Mouse (Mus musculus) embryonic facial prominence, embryonic 14.5 days (tissue): ENCODE results near the gene Jph3. TPM values are rescaled to one million over a fixed set of nuclear protein-coding genes. Genes with fewer than 3 reads are reported as not detected.
A peak's percentile ranks its signal among the peaks of the same experiment; 100 is the strongest.

ENCODE experiments used
- ATAC-seq: fragments of 200-750 bp; cut with Nextera tagmentation; 2 replicates; pipeline ENCODE4 v1.8.0; 2017; ENCODE audit warnings: low read depth, moderate number of reproducible peaks, moderate TSS enrichment
- DNase-seq: peaks from one replicate; pipeline ENCODE4 v3.0.0-alpha.2; 2015; ENCODE audit warnings: low spot score
- H3K27ac ChIP-seq: fragments of 300-500 bp; sonication (generic); replicated peaks from 2 replicates; pipeline ENCODE4 v1.5.1; 2014; ENCODE audit warnings: low read depth, mild to moderate bottlenecking, low read length, moderate library complexity
- H3K27me3 ChIP-seq: fragments of 300-500 bp; sonication (generic); replicated peaks from 2 replicates; pipeline ENCODE4 v1.6.1; 2014; ENCODE audit warnings: low read length; ENCODE audit not compliant: control insufficient read depth, insufficient read depth
- H3K36me3 ChIP-seq: fragments of 300-500 bp; sonication (generic); 2 replicates; pipeline ENCODE4 v1.6.1; 2014; ENCODE audit warnings: low read length, mixed read lengths; ENCODE audit not compliant: control insufficient read depth, insufficient read depth
- H3K4me1 ChIP-seq: fragments of 300-500 bp; sonication (generic); 2 replicates; pipeline ENCODE4 v1.6.1; 2014; ENCODE audit warnings: antibody characterized with exemption, low read length; ENCODE audit not compliant: control insufficient read depth, insufficient read depth
- H3K4me2 ChIP-seq: fragments of 300-500 bp; sonication (generic); 2 replicates; pipeline ENCODE4 v1.6.1; 2014; ENCODE audit warnings: low read depth, mild to moderate bottlenecking, low read length, moderate library complexity, mixed read lengths
- H3K4me3 ChIP-seq: fragments of 300-500 bp; sonication (generic); 2 replicates; pipeline ENCODE4 v1.5.1; 2014; ENCODE audit warnings: low read depth, mild to moderate bottlenecking, low read length
- H3K9ac ChIP-seq: fragments of 300-500 bp; sonication (generic); 2 replicates; pipeline ENCODE4 v1.6.1; 2014; ENCODE audit warnings: low read depth, mild to moderate bottlenecking, low read length, moderate library complexity, mixed read lengths
- H3K9me3 ChIP-seq: fragments of 300-500 bp; sonication (generic); 2 replicates; pipeline ENCODE4 v1.6.1; 2016; ENCODE audit warnings: low read length; ENCODE audit not compliant: control insufficient read depth
- WGBS: fragments of 180-500 bp; shearing (Covaris S2); extraction: QIAGEN DNeasy Blood & Tissue Kit; methylation state at CpG from one replicate; pipeline ENCODE4 v1.1.7; 2014; 5-methylcytosine and 5-hydroxymethylcytosine counted together
- polyA plus RNA-seq: library from polyadenylated mRNA; unstranded; fragments of >200 nt; fragmentation: Nextera tagmentation; extraction: Ambion mirVana; gene quantifications from 2 replicates; pipeline ENCODE4 v1.2.1, GENCODE M21; 2014

The Jph3 gene
- 4.0 and 4.9 TPM in 2 replicates for polyA plus RNA-seq

DNA sequence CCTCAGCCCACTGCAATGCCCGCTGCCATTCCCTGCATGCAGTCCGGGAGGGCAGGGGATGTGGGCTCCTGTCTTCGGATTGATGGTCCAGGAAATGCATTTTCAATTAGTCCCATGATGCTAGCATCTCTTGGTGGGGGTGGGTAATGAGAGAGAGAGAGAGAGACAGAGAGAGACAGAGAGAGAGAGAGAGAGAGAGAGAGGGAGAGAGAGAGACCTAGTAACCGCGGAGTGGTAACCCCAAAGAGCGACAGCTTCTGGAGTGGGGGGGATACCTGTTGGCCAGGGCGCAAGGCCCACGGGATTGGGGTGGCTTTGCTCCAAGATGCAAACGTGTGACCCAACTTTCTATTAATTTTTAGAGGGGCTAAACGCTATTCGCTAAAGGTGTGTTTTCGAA, at the start of gene Jph3:
Jph3 (plus strand) TSS at position 301 of the 400 bp plus-strand sequence.
- WGBS: 11% methylated on average over 12 of the region's 12 CpGs
- Histone ChIP-seq H3K4me1 (no peaks in the 10 kb centered on the region), H3K27ac (no peak within 1 kb of the TSS), H3K4me3 (peak within 1 kb of the TSS; percentile 48), H3K27me3 (peaks cover 66% of the 10 kb centered on the region), H3K9me3 (no peaks in the 10 kb centered on the region), H3K9ac (peak within 1 kb of the TSS; percentile 19; the same call in 1 of the 2 replicates), H3K36me3 (no peaks in the 10 kb centered on the region), H3K4me2 (peak within 1 kb of the TSS; percentile 85)
- DNase-seq (no peak), ATAC-seq (no peak)

DNA sequence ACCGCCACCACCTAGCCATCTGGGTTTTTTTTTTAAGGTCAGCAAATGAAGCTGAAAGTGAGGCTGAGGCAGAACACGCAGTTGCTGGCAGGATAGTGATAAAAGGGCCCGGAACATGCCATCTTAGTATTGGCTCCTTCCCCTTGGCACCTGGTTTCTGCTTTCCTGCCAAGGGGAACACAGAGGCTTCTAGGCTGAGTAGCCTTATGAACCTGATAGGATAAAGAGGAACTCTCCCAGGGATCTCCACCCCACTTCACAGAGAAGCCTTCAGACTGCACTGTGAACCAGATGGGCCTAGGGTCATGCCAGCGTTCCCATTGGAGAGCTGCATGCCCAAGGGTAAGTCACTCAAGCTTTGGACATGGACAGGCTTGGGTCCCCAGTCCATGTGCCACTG, 48.5 kb upstream of the Jph3 start:
- no peak overlapping the region for H3K27ac ChIP-seq
- H3K9ac ChIP-seq: no peak overlapping the region
- no peak overlapping the region for H3K4me2 ChIP-seq
- H3K36me3 ChIP-seq: no peaks in the 10 kb centered on the region
- no peaks in the 10 kb centered on the region for H3K27me3 ChIP-seq
- WGBS: 80% methylated on average over 4 of the region's 4 CpGs
- ATAC-seq (no peak), DNase-seq (no peak)
- H3K4me1 ChIP-seq: no peaks in the 10 kb centered on the region
- no peaks in the 10 kb centered on the region for H3K9me3 ChIP-seq
- no peak overlapping the region for H3K4me3 ChIP-seq

DNA sequence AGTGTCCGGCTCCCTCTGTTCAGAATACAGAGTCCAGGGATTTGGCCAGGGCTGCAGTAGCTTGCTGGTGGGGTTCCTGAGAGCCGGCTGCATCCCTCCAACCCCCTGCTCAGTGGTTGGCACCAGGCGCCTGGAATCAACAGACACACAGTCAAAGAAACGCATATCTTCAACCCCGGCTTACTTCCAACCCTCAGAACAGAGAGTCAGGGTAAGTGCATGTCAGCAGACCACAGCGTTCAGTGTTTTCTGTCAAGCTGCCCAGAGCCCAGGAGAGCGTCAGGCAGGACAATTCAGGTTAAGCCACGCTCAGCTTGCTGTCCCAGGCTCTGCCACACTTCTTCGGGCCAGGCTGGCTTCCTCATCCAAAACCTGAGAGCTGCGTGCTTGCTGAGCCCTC, 48.0 kb upstream of the Jph3 start:
- WGBS: 56% methylated on average over 10 of the region's 10 CpGs
- no peak for DNase-seq

DNA sequence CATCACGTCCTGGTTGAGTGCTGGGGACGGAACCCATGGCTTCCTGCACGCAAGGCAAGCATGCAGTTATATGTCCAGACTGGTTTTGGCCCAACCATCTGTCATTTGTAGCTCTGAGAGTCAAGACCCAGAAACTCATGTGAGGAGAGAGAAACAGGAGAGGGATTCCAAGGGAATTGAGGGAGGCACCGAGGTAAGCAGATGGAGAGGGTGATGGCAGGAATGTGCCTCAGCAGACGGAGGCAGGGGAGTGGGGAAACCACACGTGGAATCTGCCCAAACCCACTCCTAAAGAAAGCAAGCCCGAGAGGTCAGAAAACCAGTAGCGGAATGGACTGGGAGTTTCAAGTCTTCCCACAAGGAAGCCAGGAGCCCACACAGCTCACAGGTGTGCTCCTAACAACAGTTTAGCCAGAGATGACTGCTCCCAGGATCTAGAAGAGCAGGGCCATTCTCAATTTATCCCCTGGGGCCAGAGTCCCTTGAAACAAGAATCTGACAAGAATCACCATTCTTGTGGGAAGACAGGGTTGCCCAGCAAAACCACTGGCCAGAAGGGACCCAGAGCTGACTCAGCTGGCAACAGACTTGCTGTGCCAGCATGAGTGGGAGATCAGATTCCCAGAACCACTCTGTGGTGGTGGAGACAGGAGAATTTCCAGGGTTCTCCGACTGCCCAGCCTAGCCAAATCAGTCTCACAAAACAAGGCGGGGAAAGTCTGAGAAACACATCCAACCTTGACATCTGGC, 46.2 kb upstream of the Jph3 start:
- no peak for DNase-seq
- Histone ChIP-seq H3K36me3 (no peaks in the 10 kb centered on the region), H3K4me3 (no peak overlapping the region), H3K27me3 (no peaks in the 10 kb centered on the region), H3K9ac (no peak overlapping the region), H3K9me3 (no peaks in the 10 kb centered on the region), H3K4me1 (no peaks in the 10 kb centered on the region), H3K27ac (no peak overlapping the region), H3K4me2 (no peak overlapping the region)
- ATAC-seq: no peak
- WGBS: 55% methylated on average over 10 of the region's 10 CpGs

More for the DNA sequence above, 48.0 kb upstream of the Jph3 start:
- no peaks in the 10 kb centered on the region for H3K36me3 ChIP-seq
- no peaks in the 10 kb centered on the region for H3K27me3 ChIP-seq
- H3K4me2 ChIP-seq: no peak overlapping the region
- ATAC-seq: no peak
- H3K27ac ChIP-seq: no peak overlapping the region
- H3K4me1 ChIP-seq: no peaks in the 10 kb centered on the region
- H3K9me3 ChIP-seq: no peaks in the 10 kb centered on the region
- no peak overlapping the region for H3K4me3 ChIP-seq
- no peak overlapping the region for H3K9ac ChIP-seq

DNA sequence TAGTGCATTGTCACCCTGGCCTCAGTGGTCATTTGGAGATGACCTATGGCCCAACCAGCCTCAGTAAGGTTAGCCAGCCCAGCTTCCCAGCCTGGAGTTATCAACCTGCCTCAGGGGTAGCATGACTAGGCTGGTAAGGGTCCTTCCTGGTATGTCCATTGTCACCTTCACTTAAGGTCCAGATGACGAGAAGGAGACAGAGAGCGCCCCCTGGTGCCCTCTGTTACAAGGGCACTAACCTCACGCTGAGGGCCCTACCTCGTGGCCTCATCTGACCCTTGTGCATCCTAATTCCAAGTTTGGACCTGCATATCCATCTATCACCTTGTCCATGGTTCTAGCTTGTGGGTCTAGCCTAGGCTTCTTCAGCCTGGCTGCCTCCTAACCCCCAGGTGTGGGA, 44.0 kb upstream of the Jph3 start:
- no peak overlapping the region for H3K4me2 ChIP-seq
- no peaks in the 10 kb centered on the region for H3K4me1 ChIP-seq
- H3K27ac ChIP-seq: no peak overlapping the region
- H3K9ac ChIP-seq: no peak overlapping the region
- 14% methylated on average over 4 of the region's 4 CpGs for WGBS
- ATAC-seq (no peak), DNase-seq (peak; percentile 27)
- H3K4me3 ChIP-seq: no peak overlapping the region
- no peaks in the 10 kb centered on the region for H3K9me3 ChIP-seq
- no peaks in the 10 kb centered on the region for H3K36me3 ChIP-seq
- no peaks in the 10 kb centered on the region for H3K27me3 ChIP-seq

DNA sequence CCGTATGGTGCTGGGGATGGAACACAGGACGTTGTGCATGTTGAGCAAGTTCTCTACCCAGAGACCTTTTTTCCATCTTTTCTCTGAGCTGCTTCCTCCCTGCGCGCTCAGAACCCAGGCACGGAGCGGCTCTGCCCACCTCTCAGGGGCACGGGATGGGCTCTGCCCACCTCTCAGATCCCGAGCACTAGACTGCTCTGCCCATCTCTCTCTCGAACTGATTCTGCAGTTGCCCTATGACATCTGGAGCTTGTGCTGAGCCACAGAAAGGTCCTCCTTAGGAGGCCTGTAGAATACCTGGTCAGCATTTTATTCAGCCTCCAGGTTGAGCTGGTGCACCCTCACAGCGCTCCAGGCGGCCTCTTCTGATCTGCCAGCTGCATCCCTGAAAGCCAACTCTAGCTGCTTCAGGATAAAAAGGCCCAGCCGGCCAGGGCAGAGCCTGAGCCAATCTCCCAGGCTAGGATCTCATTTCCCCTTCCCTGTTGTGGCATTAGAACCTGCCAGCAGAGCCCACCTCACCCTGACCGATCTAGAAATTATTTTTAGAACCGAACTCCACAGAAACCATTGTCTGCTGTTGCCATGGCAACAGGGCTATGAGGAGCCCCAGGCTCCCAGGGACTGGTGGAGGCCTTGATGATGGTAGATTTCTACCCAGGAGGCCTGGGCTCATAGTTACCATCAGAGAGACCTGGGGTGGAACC, 41.8 kb upstream of the Jph3 start:
- H3K4me2 ChIP-seq: no peak overlapping the region
- H3K4me3 ChIP-seq: no peak overlapping the region
- ATAC-seq: 0 out of 2 replicates have a peak, but pooled peaks have one; percentile 44
- H3K4me1 ChIP-seq: no peaks in the 10 kb centered on the region
- no peaks in the 10 kb centered on the region for H3K27me3 ChIP-seq
- WGBS: 51% methylated on average over 13 of the region's 14 CpGs
- peak; percentile 63 for DNase-seq
- no peaks in the 10 kb centered on the region for H3K9me3 ChIP-seq
- no peaks in the 10 kb centered on the region for H3K36me3 ChIP-seq
- no peak overlapping the region for H3K9ac ChIP-seq
- H3K27ac ChIP-seq: no peak overlapping the region

DNA sequence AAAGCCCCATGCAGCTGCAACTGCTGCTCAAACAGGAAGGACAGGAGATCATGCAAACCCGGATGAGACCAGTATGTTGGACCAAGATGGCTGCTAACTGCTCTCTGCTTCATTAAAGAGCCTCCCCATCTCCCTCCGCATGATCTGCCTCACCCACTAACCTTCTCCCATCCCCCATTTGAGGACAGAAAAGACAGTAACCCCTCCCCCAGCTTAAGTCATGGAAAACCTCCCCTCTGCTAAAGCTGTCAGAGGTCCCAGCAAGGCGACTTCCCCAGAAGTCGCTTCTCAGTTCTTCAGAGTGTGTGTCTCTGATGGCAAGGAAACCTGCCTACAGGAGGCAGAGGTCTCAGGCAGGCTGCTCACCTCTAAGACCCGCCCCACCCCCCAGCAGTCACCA, 40.9 kb upstream of the Jph3 start:
- Histone ChIP-seq H3K4me2 (no peak overlapping the region), H3K4me3 (no peak overlapping the region), H3K9ac (no peak overlapping the region), H3K27ac (no peak overlapping the region), H3K4me1 (no peaks in the 10 kb centered on the region), H3K9me3 (no peaks in the 10 kb centered on the region), H3K27me3 (no peaks in the 10 kb centered on the region), H3K36me3 (no peaks in the 10 kb centered on the region)
- no peak for DNase-seq
- no peak for ATAC-seq
- 47% methylated on average over 5 of the region's 5 CpGs for WGBS

DNA sequence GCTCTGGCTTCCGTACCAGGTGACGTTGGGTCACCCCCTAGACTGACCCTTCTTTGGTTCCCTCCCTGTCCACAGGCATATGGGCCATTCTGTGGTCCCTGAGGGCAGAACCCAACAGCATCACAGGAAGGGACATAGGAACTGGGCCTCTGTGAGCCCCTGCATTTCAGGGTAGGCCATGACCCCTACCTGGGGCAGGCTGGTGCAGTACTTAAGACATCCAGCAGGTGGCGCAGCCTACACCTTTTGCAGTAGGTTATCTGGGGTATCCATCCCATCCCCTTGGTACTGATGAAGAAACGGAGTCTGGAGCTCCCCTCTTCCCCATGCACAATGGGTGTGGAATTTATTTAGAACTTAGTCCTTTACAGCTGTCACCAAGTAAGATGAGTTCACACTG, 35.0 kb upstream of the Jph3 start:
- WGBS: 52% methylated on average over 4 of the region's 4 CpGs
- Histone ChIP-seq H3K9me3 (no peaks in the 10 kb centered on the region), H3K4me1 (no peaks in the 10 kb centered on the region), H3K9ac (no peak overlapping the region), H3K27ac (no peak overlapping the region), H3K27me3 (no peaks in the 10 kb centered on the region), H3K36me3 (no peaks in the 10 kb centered on the region), H3K4me2 (no peak overlapping the region), H3K4me3 (no peak overlapping the region)
- no peak for ATAC-seq
- no peak for DNase-seq
